Mouse (Mus musculus) CH12.LX (cell line): Measurements from ENCODE around the gene Lrmda.

Experiments used
- CTCF ChIP-seq, 2 experiments: IDR thresholded peaks in 1 of 2; conservative IDR thresholded peaks in 1 of 2; 2 replicates each; pipeline ENCODE4 v1.5.1; 2011 to 2012; ENCODE audit warnings: low read depth in 2 of 2, low read length in 2 of 2, improper control_type of control experiment in 1 of 2, inconsistent platforms in 1 of 2, mild to moderate bottlenecking in 1 of 2, moderate library complexity in 1 of 2
- MAZ ChIP-seq: IDR thresholded peaks from 2 replicates; pipeline ENCODE4 v1.6.1; 2012; ENCODE audit warnings: low read depth, mild to moderate bottlenecking, inconsistent platforms, low read length, improper control_type of control experiment, moderate library complexity
- MYC ChIP-seq: IDR thresholded peaks from 2 replicates; pipeline ENCODE4 v1.6.1; 2011; ENCODE audit warnings: low read depth, mild to moderate bottlenecking, improper control_type of control experiment, low read length
- NRF1 ChIP-seq: IDR thresholded peaks from 2 replicates; pipeline ENCODE4 v1.6.1; 2014; ENCODE audit warnings: low read depth, mild to moderate bottlenecking, inconsistent platforms, low read length, improper control_type of control experiment, moderate library complexity
- POLR2A ChIP-seq: IDR thresholded peaks from 2 replicates; pipeline ENCODE4 v1.6.1; 2011; ENCODE audit warnings: low read depth, mild to moderate bottlenecking, improper control_type of control experiment, low read length
- POLR2AphosphoS2 ChIP-seq: IDR thresholded peaks from 2 replicates; pipeline ENCODE4 v1.6.1; 2011; ENCODE audit warnings: low read depth, low read length, improper control_type of control experiment
- ZNF384 ChIP-seq: IDR thresholded peaks from 2 replicates; pipeline ENCODE4 v1.6.1; 2012; ENCODE audit warnings: low read depth, low read length, improper control_type of control experiment, inconsistent platforms

- TF ChIP-seq POLR2AphosphoS2 (no peak), POLR2A (no peak), MYC (no peak), CTCF (conservative IDR thresholded peaks at IDR 0.05 in 1 of 2, IDR thresholded peaks at IDR 0.05 in 1 of 2; ENCODE audit: low read depth in 2 of 2, low read length in 2 of 2) (no peak), MAZ (no peak), ZNF384 (no peak), NRF1 (no peak)
These were observed 353.8 kb downstream of the Lrmda start for GRCm38 (mm10) chr14:22373361-22373745.
